Mouse (Mus musculus) spleen, adult 2 months (tissue): ENCODE measurements around the gene Lcorl.

Source experiments
- CTCF ChIP-seq: fragments of 200-500 bp; IDR thresholded peaks from 2 replicates; pipeline ENCODE4 v1.5.1; 2011; ENCODE audit warnings: mild to moderate bottlenecking, inconsistent platforms; ENCODE audit not compliant: insufficient read depth, insufficient read length, insufficient replicate concordance; ENCODE audit errors: extremely low read depth
- POLR2A ChIP-seq: fragments of 200-500 bp; IDR thresholded peaks from 2 replicates; pipeline ENCODE4 v1.6.1; 2011; ENCODE audit warnings: low read depth, low read length, inconsistent platforms

GRCm38 (mm10) chr5:45709653-45710052 lies 147.8 kb downstream of the Lcorl start:
- TF ChIP-seq POLR2A (no peak), CTCF (no peak)
